8 mouse cellular contexts compared by ENCODE assay signal in the genomic region with DNA sequence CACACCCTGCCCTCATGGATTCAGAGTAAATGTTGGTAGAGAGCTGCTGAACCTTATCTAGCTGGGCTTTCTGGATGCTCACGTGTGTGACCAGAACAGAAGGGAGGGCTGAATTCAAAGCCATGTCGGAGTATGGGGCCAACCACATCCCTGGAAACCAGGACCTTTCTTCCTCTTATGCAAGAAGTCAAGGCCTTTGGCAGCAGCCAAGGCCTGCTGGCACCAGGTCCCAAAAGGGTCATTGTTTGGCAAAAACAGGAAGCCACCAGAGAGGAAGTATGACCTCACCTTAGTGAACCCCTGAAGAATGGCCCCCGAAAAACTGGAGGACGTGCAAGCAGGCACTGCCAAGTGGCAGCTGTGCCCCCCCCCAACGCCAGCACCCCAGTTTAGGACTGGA. TPM values are rescaled to one million over a fixed set of nuclear protein-coding genes. Genes with fewer than 3 reads are reported as not detected.
DNase-seq lines count a peak whose midpoint lies in the region; ATAC-seq and TF ChIP-seq lines count a peak whose summit lies in the region.

No protein-coding gene starts in this region.

- intact Hi-C loops in gastrocnemius, postnatal 14 days (cut with DNase I; ENCODE audit: low total_unique reads), result no loop called here

- H3K4me1 ChIP-seq in forebrain, postnatal 0 days (ENCODE audit: insufficient read depth), result peaks cover 4% of the 10 kb centered on the region; the same call in 1 of the 2 replicates

- H3K27ac ChIP-seq in macrophage, result 0 out of 2 replicates have a peak overlapping the region, but pooled peaks have one; percentile 8
- no peak overlapping the region for H3K27ac ChIP-seq in forebrain, postnatal 0 days (ENCODE audit: low read depth, low read length)

- H3K4me2 ChIP-seq in forebrain, postnatal 0 days (ENCODE audit: low read depth), result no peak overlapping the region

- no peak overlapping the region for H3K4me3 ChIP-seq in macrophage (ENCODE audit: inconsistent target)
- no peak overlapping the region for H3K4me3 ChIP-seq in forebrain, postnatal 0 days (ENCODE audit: low read depth, low read length)

- peak; percentile 31 for DNase-seq in gastrocnemius, postnatal 14 days
- DNase-seq in gastrocnemius, postnatal 4 days (ENCODE audit: low spot score in 2 of 2), result no peak
- peak; percentile 86 for DNase-seq in adrenal gland, adult 2 months
- no peak for DNase-seq in left cerebral cortex, adult 9 months (ENCODE audit: low spot score in 2 of 2)
- DNase-seq in cerebellum, adult 9-10 months, result no peak
- no peak for DNase-seq in forebrain, postnatal 0 days

- no peaks in the 10 kb centered on the region for H3K9me3 ChIP-seq in forebrain, postnatal 0 days (ENCODE audit: low read length)

- H3K36me3 ChIP-seq in macrophage (ENCODE audit: inconsistent target), result no peaks in the 10 kb centered on the region
- H3K36me3 ChIP-seq in forebrain, postnatal 0 days (ENCODE audit: insufficient read depth), result no peaks in the 10 kb centered on the region

- TF ChIP-seq CTCF in forebrain, postnatal 0 days (IDR thresholded peaks at IDR 0.05; ENCODE audit: low read depth), result no peak

- peak; percentile 70 to 88 for ATAC-seq in hematopoietic stem cell, adult 5-6 weeks (replicated peaks in 1 of 2; ENCODE audit: insufficient read depth in 1 of 2, low FRiP score in 2 of 2, low TSS enrichment in 1 of 2, low read depth in 1 of 2, poor library complexity in 2 of 2, severe bottlenecking in 2 of 2)
- no peak for ATAC-seq in forebrain, postnatal 0 days

- no peaks in the 10 kb centered on the region for H3K79me2 ChIP-seq in macrophage (ENCODE audit: inconsistent target)

- H3K27me3 ChIP-seq in forebrain, postnatal 0 days (ENCODE audit: insufficient read depth, low read length), result no peaks in the 10 kb centered on the region

- WGBS in macrophage (ENCODE audit: missing documents), result 15% methylated on average over 5 of the region's 5 CpGs
- WGBS in forebrain, postnatal 0 days, result 62% methylated on average over 5 of the region's 5 CpGs

- no peak overlapping the region for H3K9ac ChIP-seq in forebrain, postnatal 0 days

RNA-seq across cellular contexts. Expression of a gene that starts 33.5 kb away (rescaled TPM):
- 1 to 10 TPM; 3.5 to 6.9 TPM for total RNA-seq in gastrocnemius, postnatal 14 days (2021)
- 10 to 100 TPM; 12.8 to 14.6 TPM for total RNA-seq in gastrocnemius, postnatal 4 days (2021)
- 10 to 100 TPM; 17.0 to 37.1 TPM for total RNA-seq in adrenal gland, adult 2 months (2021)
- polyA plus RNA-seq in adrenal gland, adult 2 months (2012; rRNA removed), result 16.6 and 19.4 TPM in 2 replicates
- 0.06 and 0.69 TPM in 2 replicates for total RNA-seq in hematopoietic stem cell, adult 5-6 weeks (2017)
- total RNA-seq in macrophage (2018; cell fraction: chromatin; rRNA removed), result 1 to 10 TPM in 6 of 26 experiments, under 1 TPM in 10, not detected in 10; 0.15 to 3.7 (median 0.70) TPM
- total RNA-seq in macrophage (2018; cell fraction: cytosol; rRNA removed), result 1 to 10 TPM in 1 of 26 experiments, under 1 TPM in 18, not detected in 7; 0.03 to 2.0 (median 0.35) TPM
- total RNA-seq in macrophage (2018; cell fraction: nucleus; rRNA removed), result 1 to 10 TPM in 12 of 26 experiments, under 1 TPM in 9, not detected in 5; 0.10 to 2.8 (median 1.1) TPM
- polyA plus RNA-seq in macrophage (2018), result 0.12 to 0.22 TPM (median 0.19 TPM) in 3 replicates
- 3.3 and 6.0 TPM in 2 replicates for total RNA-seq in forebrain, postnatal 0 days (2014; rRNA removed)
- 3.4 and 4.2 TPM in 2 replicates for polyA plus RNA-seq in forebrain, postnatal 0 days (2015; fragmentation: Nextera tagmentation; extraction: Ambion mirVana)

Comparison
In these comparisons a context has a peak if more than half of its experiments do, and no peak if none do; other contexts are left out.
1. DNase-seq: peak in gastrocnemius, postnatal 14 days (single experiment) and adrenal gland, adult 2 months (single experiment); none in gastrocnemius, postnatal 4 days (0 of 2), left cerebral cortex, adult 9 months (0 of 2), cerebellum, adult 9-10 months (single experiment) and forebrain, postnatal 0 days (single experiment).